Mouse (Mus musculus) neural tube, embryonic 11.5 days (tissue): Measurements from ENCODE around the gene Ttf2. TPM values are rescaled to one million over a fixed set of nuclear protein-coding genes. Genes with fewer than 3 reads are reported as not detected.

Experiments used
- ATAC-seq: fragments of 200-750 bp; cut with Nextera tagmentation; 2 replicates; pipeline ENCODE4 v1.8.0; 2017; ENCODE audit warnings: moderate number of reproducible peaks, mild to moderate bottlenecking, moderate TSS enrichment, moderate library complexity; ENCODE audit not compliant: insufficient read depth, low FRiP score, low TSS enrichment
- DNase-seq: peaks from one replicate; pipeline ENCODE4 v3.0.0-alpha.2; 2015; ENCODE audit warnings: low spot score
- H3K27ac ChIP-seq: fragments of 300-500 bp; sonication (generic); 2 replicates; pipeline ENCODE4 v1.5.1; 2014; ENCODE audit warnings: low read depth, mild to moderate bottlenecking, low read length
- H3K27me3 ChIP-seq: fragments of 300-500 bp; sonication (generic); 2 replicates; pipeline ENCODE4 v1.6.1; 2014; ENCODE audit warnings: mild to moderate bottlenecking, low read length, mixed read lengths; ENCODE audit not compliant: control insufficient read depth, insufficient read depth
- H3K36me3 ChIP-seq: fragments of 300-500 bp; sonication (generic); 2 replicates; pipeline ENCODE4 v1.6.1; 2014; ENCODE audit warnings: mild to moderate bottlenecking, low read length, moderate library complexity, mixed read lengths; ENCODE audit not compliant: control insufficient read depth, insufficient read depth
- H3K4me1 ChIP-seq: fragments of 300-500 bp; sonication (generic); 2 replicates; pipeline ENCODE4 v1.6.1; 2014; ENCODE audit warnings: low read length, mixed read lengths; ENCODE audit not compliant: control insufficient read depth, insufficient read depth
- H3K4me2 ChIP-seq: fragments of 300-500 bp; sonication (generic); 2 replicates; pipeline ENCODE4 v1.6.1; 2014; ENCODE audit warnings: low read depth, mild to moderate bottlenecking, moderate library complexity
- H3K4me3 ChIP-seq: fragments of 300-500 bp; sonication (generic); 2 replicates; pipeline ENCODE4 v1.5.1; 2014; ENCODE audit warnings: low read depth, low read length
- H3K9ac ChIP-seq: fragments of 300-500 bp; sonication (generic); 2 replicates; pipeline ENCODE4 v1.6.1; 2014; ENCODE audit warnings: mild to moderate bottlenecking, low read length
- H3K9me3 ChIP-seq: fragments of 300-500 bp; sonication (generic); 2 replicates; pipeline ENCODE4 v1.6.1; 2016; ENCODE audit warnings: low read length; ENCODE audit not compliant: control insufficient read depth
- WGBS: fragments of 180-500 bp; shearing (Covaris S2); extraction: QIAGEN DNeasy Blood & Tissue Kit; methylation state at CpG from one replicate; pipeline ENCODE4 v1.1.7; 2014; 5-methylcytosine and 5-hydroxymethylcytosine counted together
- polyA plus RNA-seq: library from polyadenylated mRNA; unstranded; fragments of >200 nt; fragmentation: Nextera tagmentation; extraction: Ambion mirVana; gene quantifications from 2 replicates; pipeline ENCODE4 v1.2.1, GENCODE M21; 2014

Gene Ttf2
- polyA plus RNA-seq, 1 experiment from 2014 or later = 25.4 TPM

DNA sequence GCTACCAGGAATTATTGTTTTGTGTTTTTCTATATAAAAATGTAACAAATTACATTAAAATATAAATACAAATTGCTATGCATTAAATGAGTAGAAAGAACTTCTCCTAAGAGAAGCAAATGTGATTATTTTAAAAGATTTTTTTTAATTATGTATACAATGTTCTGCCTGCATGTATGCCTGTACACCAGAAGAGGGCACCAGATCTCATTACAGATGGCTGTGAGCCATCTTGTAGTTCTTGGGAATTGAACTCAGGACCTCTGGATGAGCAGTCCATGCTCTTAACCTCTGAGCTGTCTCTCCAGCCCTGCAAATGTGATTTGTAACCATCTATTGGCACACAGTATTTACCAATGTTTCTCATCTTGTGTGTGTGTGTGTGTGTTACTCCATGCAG, 14.8 kb downstream of the Ttf2 start:
- Histone ChIP-seq H3K4me1 (no peaks in the 10 kb centered on the region), H3K4me2 (no peak overlapping the region), H3K4me3 (no peak overlapping the region), H3K36me3 (peaks cover 11% of the 10 kb centered on the region), H3K27me3 (no peaks in the 10 kb centered on the region), H3K27ac (no peak overlapping the region), H3K9ac (no peak overlapping the region), H3K9me3 (no peaks in the 10 kb centered on the region)
- ATAC-seq (no peak), DNase-seq (no peak)

DNA sequence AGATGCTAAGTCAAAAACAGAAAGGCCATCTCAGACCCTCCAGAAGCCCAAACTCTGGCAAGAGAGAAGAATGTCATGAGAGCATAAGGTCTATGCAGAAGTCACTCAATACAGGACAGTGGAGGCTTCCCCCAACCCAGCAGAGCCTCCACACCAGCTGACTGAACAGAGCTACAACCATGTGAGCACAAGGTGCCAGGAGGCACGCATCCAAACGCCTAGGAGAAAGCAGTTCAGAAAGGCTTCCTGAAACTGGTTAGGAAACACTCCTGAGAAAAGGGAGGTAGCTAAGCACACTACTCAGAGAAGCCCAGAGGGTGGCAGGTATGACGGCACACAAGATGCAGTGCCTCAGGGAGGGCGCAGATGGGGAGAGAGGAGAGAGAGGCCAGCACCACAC, 17.9 kb downstream of the Ttf2 start:
- DNase-seq (no peak), ATAC-seq (no peak)
- no peaks in the 10 kb centered on the region for H3K27me3 ChIP-seq
- H3K36me3 ChIP-seq = peaks cover 16% of the 10 kb centered on the region
- no peak overlapping the region for H3K4me2 ChIP-seq
- H3K9me3 ChIP-seq = no peaks in the 10 kb centered on the region
- no peak overlapping the region for H3K9ac ChIP-seq
- no peaks in the 10 kb centered on the region for H3K4me1 ChIP-seq
- H3K4me3 ChIP-seq = no peak overlapping the region
- 93% methylated on average over 4 of the region's 4 CpGs for WGBS
- no peak overlapping the region for H3K27ac ChIP-seq

DNA sequence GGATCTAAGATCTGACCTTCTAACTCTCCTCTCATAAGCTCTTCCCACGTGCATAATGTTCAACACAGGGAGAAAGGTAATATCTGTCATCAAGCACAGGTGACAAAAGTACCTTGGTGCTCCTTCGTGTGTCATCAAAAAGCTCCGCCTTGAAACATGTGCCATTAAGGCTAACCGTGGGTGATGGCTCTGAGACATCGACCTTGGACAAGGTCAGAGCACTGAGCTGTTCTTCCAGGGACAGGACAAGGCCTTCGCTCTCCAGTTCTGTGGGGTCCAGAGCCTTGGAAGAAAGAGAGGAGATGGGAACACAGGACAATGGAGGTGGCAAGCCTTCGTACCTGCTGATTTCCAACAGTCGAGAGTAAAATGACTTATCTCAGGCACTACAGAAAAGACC, 22.2 kb downstream of the Ttf2 start:
- H3K27ac ChIP-seq = no peak overlapping the region
- no peaks in the 10 kb centered on the region for H3K27me3 ChIP-seq
- ATAC-seq = no peak
- H3K4me2 ChIP-seq = no peak overlapping the region
- H3K9ac ChIP-seq = no peak overlapping the region
- H3K4me1 ChIP-seq = no peaks in the 10 kb centered on the region
- H3K36me3 ChIP-seq = peaks cover 10% of the 10 kb centered on the region
- no peaks in the 10 kb centered on the region for H3K9me3 ChIP-seq
- WGBS = 93% methylated on average over 8 of the region's 8 CpGs
- no peak for DNase-seq
- no peak overlapping the region for H3K4me3 ChIP-seq

DNA sequence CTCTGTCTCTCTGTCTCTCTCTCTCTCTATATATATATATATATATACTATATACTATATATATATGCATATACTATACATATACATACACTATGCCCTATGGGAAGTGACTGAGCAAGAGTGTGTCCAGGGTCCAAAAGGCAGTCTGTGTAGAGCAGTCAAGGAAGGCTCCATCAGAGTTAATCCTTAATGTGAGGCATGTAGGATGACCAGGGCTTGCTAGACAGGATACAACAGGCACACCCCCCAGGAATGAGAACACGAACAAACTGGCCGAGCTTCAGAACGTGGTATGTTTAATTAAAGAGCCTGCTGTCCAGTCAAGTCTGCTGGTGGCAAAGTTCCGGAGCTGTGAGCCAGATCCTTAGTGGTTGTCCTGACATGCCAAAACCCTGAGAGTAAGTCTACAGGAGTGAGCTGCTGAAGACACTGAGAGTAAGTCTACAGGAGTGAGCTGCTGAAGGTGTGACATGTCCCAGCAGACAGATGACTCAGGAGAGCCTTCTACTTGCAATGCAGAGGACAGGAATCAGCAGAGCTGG, 28.9 kb downstream of the Ttf2 start:
- no peaks in the 10 kb centered on the region for H3K27me3 ChIP-seq
- H3K9ac ChIP-seq = no peak overlapping the region
- peaks cover 10% of the 10 kb centered on the region for H3K36me3 ChIP-seq
- H3K4me3 ChIP-seq = no peak overlapping the region
- no peak overlapping the region for H3K27ac ChIP-seq
- DNase-seq = no peak
- H3K9me3 ChIP-seq = no peaks in the 10 kb centered on the region
- H3K4me2 ChIP-seq = no peak overlapping the region
- no peaks in the 10 kb centered on the region for H3K4me1 ChIP-seq
- no peak for ATAC-seq
- WGBS = 94% methylated on average over 4 of the region's 4 CpGs

DNA sequence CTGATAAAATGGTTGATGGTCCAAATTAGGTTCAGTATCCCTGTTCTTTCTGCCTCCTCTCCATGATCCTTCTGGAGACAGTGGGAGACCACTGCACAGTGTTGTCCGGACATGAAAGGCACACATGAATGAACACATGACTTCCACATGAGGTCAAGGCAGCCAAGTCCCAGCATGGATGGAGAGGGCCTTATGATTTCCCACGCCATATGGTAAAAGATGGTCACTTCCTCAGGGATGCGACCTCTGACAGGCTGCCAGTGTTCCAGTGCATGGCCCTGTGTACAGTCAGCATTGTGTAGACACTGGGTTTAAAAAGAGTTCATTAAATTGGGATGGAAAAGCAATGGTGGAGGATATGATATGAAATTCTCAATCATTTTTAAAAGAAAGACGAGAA, 31.3 kb downstream of the Ttf2 start:
- H3K36me3 ChIP-seq = peaks cover 11% of the 10 kb centered on the region
- WGBS = 92% methylated on average over 4 of the region's 4 CpGs

DNA sequence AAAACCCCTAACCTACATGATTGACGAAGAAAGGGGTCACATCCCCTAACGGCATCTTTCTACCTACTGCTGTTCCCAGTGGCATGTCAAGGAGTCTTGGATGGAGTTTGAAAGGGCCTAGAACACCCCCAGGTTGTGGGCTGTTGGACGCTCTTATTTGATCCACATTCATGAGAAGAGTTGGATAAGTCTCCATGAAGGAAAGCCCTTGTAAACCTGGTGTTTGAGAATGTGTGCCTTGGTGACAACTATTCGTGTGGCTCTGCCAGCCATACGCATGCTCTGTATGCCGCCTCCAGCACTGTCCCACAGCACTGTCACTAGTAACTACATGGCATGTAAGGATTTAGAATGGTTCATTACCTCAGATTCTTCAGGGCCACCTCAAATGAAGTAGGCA, 33.3 kb downstream of the Ttf2 start:
- Histone ChIP-seq H3K27ac (no peak overlapping the region), H3K4me3 (no peak overlapping the region), H3K9ac (no peak overlapping the region), H3K9me3 (no peaks in the 10 kb centered on the region), H3K36me3 (peaks cover 13% of the 10 kb centered on the region; the same call in 1 of the 2 replicates), H3K27me3 (no peaks in the 10 kb centered on the region), H3K4me2 (no peak overlapping the region), H3K4me1 (no peaks in the 10 kb centered on the region)
- ATAC-seq (no peak), DNase-seq (no peak)
- 94% methylated on average over 6 of the region's 6 CpGs for WGBS

More for the DNA sequence above, 31.3 kb downstream of the Ttf2 start:
- Histone ChIP-seq H3K9ac (no peak overlapping the region), H3K27me3 (no peaks in the 10 kb centered on the region), H3K4me3 (no peak overlapping the region), H3K9me3 (no peaks in the 10 kb centered on the region), H3K4me2 (no peak overlapping the region), H3K27ac (no peak overlapping the region), H3K4me1 (no peaks in the 10 kb centered on the region)
- ATAC-seq (no peak), DNase-seq (no peak)

DNA sequence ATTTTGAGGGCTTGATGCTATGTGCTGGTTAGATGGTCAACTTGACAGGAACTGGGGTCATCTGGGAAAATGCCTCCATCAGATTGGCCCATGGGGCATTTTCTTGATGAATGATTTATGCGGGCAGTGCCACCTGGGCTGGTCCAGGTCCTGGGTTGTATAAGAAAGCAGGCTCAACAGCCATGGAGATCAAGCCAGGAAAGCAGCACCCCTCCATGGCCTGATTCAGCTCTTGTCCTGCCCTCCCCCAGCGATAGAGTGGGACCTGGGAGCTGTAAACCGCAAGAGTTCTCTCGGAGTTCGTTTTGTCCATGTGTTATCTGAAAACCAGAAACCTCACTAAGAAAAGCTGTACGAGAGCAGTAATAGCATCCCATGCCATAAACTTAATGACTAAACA, 33.9 kb downstream of the Ttf2 start:
- no peaks in the 10 kb centered on the region for H3K9me3 ChIP-seq
- no peak overlapping the region for H3K9ac ChIP-seq
- ATAC-seq = no peak
- H3K4me2 ChIP-seq = no peak overlapping the region
- H3K27ac ChIP-seq = no peak overlapping the region
- H3K4me3 ChIP-seq = no peak overlapping the region
- no peaks in the 10 kb centered on the region for H3K27me3 ChIP-seq
- peaks cover 10% of the 10 kb centered on the region; the same call in 1 of the 2 replicates for H3K36me3 ChIP-seq
- WGBS = 66% methylated on average over 6 of the region's 6 CpGs
- no peak for DNase-seq
- H3K4me1 ChIP-seq = no peaks in the 10 kb centered on the region

DNA sequence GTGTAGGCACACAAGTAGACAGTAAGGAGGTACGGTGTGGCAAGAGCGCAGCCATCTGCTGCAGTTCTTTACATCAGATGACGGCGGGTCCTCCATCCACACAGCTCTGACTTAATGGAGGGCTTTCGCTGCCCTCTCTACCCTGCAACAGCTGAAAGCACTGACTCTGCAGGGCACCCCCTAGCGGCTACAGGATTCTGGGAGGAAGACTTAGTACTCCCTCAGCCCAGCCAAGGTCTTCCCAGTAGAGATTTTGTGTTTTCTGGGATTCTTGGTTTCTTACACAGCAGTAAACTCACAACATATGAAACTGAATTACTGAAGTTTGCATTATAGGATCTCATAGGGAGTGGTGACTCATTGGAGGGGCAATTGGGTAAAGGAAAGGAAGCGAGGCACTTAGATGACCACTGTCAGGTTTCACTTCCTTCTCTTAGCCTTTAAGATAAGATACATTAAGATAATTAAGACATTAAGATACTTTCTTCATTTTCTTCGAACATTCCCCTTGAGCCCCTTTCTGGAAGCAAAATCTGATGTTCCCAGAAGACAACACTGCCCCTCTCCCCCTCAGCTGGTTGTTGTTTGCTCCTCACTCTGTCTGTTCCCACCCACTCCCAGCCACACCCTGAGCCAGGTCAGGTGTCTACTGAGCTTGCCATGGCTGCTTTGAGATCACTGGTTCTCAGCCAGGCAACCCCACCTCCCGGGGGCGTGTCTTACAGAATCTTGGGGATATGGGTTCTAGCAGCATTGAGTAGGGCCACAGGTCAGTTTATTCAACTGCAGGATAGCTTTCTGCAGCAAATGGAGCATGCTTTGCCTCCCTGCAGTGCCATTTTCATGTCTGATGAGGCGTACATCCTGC, 37.2 kb downstream of the Ttf2 start:
- no peaks in the 10 kb centered on the region for H3K4me1 ChIP-seq
- no peaks in the 10 kb centered on the region for H3K27me3 ChIP-seq
- ATAC-seq (no peak), DNase-seq (no peak)
- no peak overlapping the region for H3K4me2 ChIP-seq
- H3K9ac ChIP-seq = no peak overlapping the region
- H3K27ac ChIP-seq = no peak overlapping the region
- H3K4me3 ChIP-seq = no peak overlapping the region
- H3K9me3 ChIP-seq = no peaks in the 10 kb centered on the region
- 71% methylated on average over 11 of the region's 11 CpGs for WGBS
- H3K36me3 ChIP-seq = peaks cover 12% of the 10 kb centered on the region
